Mouse (Mus musculus): Measurements from ENCODE around the gene Rnf19b.

Rnf19b gene

GRCm38 (mm10) chr4:129034706-129035660 is 23.1 kb upstream of the Rnf19b start:
- no peak for DNase-seq (ENCODE audit: low spot score)

- no peak for DNase-seq (ENCODE audit: low spot score)
Measured at GRCm38 (mm10) chr4:129035851-129036445, 22.1 kb upstream of the Rnf19b start.

DNA sequence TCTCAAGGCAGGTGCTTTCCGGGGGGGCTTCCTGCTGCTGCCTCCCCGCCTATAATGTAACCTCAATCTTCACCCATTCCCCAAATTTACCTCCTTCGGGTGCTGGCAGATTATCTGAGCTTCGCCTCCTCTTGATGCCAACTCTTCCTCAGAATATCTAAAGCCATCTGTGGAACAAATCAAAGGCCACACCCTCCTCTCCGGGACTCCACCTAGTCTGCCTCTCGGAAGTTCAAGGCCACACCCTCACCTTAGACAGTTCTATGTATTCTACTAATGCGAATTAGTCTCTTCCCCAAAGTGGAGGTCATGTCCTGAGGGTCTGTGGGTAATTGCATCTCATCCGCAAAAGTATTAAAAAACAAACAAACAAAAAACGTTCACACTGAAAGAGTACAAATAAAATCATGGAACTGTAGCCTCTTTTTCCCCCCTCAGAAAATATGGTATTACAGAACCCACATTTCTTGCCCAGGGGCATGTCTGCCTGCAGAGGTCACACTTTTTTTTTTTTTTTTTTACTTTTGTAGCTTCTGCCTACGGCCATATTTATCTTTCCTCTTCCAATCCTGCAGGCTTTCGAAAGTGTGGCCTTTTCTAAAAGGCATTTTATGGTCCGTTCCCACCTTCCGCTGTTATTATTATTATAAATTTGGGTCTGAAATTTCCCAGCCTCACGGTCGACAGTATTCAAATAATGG is 10.2 kb upstream of the Rnf19b start:
- DNase-seq (ENCODE audit: low spot score): no peak

DNA sequence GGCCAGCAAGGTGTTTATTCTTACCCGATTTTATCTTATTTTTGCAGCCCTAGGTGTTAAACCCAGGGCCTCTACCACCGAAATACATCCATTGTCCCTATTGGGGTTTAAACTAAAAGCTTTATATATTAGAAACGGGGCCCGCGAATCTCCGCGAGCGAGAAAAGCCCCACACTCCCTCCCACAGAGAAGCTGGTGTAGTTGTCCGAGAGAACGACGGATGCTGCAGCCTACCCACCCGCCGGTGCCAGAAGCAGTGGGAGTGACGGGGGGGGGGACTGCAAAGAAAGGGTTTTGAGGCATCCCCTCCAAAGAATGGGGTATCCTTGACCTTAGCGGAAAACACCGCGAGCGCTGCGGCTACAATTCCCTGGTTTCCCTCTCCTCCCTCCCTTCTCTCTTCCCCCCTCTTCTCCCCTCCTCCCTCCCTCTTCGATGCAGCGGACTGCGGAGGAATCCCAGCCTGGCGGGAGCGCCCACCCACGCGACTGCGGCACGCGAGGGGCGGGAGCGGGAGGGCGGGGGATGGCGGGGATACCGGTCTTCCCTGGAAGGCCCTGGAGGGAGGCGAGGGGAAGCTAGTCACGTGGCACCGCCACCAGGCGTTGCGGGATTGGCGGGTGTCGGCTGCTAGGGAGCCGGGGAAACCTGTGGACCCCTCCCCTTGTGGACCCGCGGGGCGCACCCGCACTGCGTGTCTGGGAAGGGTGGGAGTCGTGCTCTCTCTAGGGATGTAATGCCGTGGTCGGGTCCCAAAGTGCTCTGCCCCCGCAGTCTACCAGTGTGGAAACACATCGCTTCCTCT is 9.4 kb upstream of the Rnf19b start:
- no peak for DNase-seq (ENCODE audit: low spot score)

GRCm38 (mm10) chr4:129049306-129050011 is 8.6 kb upstream of the Rnf19b start:
- no peak for DNase-seq (ENCODE audit: low spot score)

DNA sequence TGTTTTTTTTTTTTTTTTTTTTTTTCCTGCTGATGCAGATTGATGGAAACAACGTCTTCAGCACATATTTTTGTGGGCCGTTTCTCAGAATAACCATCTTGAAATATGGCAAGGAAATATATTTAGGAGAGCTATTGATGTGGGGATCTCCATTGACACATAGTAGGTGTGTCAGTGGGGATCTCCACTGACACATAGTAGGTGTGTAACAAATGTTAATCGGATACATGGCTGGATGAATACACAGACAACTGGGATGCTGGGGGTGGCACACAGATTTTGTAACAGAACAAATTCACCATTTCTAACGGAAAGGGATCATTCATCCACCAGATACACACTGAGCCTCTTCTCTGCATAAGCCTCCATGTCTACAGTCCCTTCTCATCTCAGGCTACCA is 7.7 kb upstream of the Rnf19b start:
- no peak for DNase-seq (ENCODE audit: low spot score)

DNA sequence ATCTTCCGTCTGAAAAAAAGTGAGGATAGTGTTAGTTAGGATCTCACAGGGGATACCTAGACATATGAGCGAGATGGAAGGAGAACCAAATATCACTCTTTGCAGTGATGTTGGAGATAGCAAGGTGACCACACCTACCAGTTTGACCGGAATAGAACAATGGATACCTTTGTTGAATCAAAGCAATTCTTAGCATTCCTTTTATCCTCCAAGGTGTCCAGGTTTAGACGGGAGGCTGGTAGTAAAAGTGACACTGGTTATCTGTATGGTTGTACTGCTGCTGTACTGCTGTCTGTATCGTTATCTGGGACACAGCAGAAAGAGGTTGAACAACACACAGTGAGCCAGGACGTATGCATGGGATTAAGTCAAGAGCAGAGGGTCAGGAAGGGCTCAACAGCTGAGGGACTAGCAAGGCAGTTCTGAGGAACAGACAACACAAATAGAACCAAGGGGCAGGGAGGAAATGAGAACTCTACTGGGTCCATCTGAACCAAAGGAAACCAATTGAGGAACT is 7.1 kb upstream of the Rnf19b start:
- DNase-seq (ENCODE audit: low spot score): no peak

DNA sequence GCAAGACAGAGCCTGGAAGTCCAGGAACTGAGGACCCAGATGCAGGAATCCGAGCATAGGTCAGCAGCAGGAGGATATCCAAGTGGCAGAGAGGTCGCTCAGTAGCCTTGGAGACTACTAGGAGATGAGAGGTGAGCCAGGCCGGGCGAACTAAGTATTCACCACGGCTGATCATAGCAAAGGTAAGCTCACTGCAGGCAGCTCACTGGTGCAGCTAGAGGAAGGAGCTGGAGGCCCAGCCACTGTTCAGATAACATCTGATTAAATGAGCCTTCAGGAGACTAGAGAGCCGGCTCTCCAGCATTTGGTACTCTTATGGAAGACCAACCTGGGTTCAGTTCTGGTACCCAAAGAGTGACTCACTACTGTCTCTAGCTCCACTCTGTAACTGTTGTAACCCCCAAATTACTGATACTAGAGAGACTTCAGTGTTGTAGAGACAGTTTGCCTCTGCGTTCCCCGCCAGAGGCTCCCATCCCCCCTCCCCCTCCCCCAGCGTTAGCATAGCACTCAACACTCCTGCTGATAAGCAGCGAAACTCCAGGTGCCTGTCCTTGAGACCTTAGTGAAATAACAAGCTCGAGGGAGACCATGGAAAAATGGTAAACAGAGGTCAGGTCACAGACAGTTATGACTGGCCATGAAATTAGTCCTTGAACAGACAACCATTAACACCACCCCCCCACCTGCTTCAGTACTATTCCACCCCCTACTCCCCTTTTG is 6.4 kb upstream of the Rnf19b start:
- DNase-seq (ENCODE audit: low spot score): no peak

- no peak for DNase-seq (ENCODE audit: low spot score)
Measured at GRCm38 (mm10) chr4:129054757-129055156, 3.3 kb upstream of the Rnf19b start.

DNA sequence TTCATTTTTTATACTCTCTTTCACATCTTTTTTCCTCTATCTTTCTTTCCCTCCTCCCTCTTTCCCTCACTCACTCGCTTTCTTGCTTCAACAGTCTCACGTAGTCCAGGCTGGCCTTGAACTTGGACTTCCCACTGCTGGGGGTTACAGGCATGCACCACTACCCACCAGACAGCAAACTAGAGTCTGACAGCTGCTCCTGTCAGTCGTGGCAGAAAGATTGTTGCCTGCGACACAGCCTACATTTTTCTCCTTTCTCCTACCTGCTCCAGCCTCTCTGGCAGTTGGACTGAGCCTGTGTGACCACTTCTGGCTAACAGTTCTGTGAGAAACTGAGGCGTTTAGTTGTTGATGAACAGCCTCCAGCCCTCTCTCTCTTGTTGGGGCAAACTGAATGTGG is 2.5 kb upstream of the Rnf19b start:
- DNase-seq (ENCODE audit: low spot score): no peak

DNA sequence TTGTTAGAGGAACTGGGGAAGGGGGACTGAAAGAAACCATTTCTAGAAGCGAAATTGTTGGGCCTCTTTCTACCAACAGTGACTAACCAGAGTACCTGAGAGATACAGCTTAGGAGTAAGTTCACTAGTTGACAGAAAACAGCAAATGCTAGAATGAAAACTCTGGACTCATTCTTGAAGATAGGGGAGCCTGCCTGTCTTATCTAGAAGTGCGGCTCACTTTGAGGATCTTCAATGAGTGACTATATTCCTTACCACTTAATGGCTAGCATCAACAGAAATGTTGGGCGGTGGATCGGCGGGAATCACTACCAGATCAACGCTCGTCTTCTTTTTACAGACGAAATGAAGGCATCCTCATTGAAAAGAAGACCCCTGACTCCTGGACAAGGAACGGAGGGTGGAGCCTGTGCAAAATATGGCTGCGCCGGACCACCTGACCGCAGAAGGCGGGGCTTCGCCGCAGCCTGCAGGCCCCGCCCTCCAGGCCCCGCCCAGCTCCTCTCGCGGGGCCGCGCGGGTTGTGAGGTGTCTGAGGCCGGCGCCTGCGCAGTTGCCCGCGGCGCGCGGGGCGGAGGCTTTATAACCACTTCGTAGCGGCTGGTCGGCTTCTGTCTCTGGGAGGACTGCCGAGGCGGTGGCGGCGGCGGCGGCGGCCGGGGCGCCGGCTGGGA is 401 bp upstream of the Rnf19b start:
- peak; percentile 87 for DNase-seq (ENCODE audit: low spot score)

GRCm38 (mm10) chr4:129059125-129059551 is 1.1 kb downstream of the Rnf19b start:
- no peak for DNase-seq (ENCODE audit: low spot score)

- no peak for DNase-seq (ENCODE audit: low spot score)
Measured at GRCm38 (mm10) chr4:129059922-129060321, 1.9 kb downstream of the Rnf19b start.

DNA sequence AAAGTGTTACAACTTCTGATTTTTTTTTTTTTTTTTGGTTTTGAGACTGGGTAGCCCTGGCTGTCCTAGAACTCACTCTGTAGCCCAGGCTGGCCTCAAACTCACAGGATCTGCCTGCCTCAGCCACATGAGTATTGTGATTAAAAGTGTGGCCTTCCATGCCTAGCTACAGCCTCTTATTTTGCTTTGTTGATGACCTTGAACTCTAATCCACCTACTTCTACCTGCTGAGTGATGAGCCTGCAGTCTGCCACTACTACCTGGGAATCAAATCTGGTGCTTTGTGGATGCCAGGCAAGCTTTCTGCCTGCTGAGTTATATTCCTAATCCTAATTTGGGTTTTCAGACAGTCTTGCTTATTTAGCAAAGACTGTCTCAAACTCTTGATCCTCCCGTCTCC is 3.4 kb downstream of the Rnf19b start:
- DNase-seq (ENCODE audit: low spot score): no peak

GRCm38 (mm10) chr4:129062281-129063075 is 4.4 kb downstream of the Rnf19b start:
- DNase-seq (ENCODE audit: low spot score): no peak

DNA sequence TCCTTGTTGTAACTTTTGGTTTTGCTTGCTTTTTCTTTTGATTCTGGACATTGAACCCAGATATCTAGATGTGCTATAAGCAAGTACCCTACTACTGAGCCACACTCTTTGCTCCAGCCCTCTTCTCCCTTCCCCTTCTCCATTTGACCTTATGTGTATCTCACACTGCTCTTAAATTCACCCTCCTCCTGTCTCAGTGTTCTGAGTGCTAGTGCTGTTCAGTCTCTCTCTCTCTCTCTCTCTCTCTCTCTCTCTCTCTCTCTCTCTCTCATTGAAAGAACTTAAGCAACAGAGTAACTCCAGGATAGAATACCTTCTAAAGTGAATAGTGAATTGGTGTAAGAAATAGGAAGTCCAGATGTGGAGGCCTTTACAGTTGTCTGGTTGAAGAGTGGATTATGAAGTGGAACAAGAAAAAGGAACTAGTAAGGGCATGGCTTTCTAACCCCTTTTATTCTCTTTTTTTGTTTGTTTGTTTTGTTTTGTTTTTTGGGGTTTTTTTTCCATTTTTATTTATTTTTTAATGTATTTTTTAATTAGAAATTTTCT is 7.7 kb downstream of the Rnf19b start:
- DNase-seq (ENCODE audit: low spot score): no peak

DNA sequence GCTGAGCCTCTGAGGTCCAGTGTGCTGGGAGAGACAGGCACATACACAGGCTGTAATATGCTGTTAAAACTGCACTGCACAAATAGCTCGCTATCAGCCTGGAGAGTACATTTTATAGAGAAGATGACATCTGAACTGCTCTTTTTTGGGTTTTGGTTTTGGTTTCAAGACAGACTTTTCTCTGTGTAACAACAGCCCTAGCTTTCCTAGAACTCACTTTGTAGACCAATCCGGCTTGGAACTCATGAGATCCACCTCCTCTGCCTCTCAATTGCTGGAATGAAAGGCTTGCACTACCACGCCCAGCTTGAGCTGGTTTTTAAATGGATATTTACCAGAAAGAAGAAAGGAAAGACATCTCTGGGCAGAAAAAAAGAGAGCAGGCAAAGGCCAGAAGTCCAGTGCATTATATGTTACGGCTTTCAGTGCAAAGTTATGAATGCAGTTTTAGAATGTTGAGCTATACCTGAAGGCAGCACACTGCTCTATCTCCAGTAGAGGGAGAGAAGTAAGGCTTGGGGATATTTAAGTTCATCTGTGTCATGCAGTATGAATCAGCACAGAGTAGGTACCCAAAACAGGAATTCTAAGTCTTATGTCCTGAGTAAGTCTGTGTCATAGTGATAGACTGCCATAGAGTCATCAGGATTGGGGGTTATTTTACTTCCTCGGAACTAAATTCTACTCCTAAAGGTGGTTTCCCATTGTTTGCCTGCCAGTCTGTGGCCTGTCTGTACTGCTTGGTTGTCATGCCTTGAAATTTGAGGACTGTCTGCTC is 9.8 kb downstream of the Rnf19b start:
- no peak for DNase-seq (ENCODE audit: low spot score)

GRCm38 (mm10) chr4:129068848-129069247 is 10.8 kb downstream of the Rnf19b start:
- DNase-seq (ENCODE audit: low spot score): no peak
